Mouse (Mus musculus) adrenal gland, postnatal 10 days (tissue): ENCODE measurements at regions not wholly inside any gene's neighbourhood (a gene's known extent, or its start where the extent isn't known, plus 50 kb on each side); places are given as distances from the start of the nearest gene placed in this dataset.
A peak's percentile ranks its signal among the peaks of the same experiment; 100 is the strongest.

Source experiments
- DNase-seq: peaks from one replicate; pipeline ENCODE4 v3.0.0; 2021; ENCODE audit warnings: mixed read lengths

DNA sequence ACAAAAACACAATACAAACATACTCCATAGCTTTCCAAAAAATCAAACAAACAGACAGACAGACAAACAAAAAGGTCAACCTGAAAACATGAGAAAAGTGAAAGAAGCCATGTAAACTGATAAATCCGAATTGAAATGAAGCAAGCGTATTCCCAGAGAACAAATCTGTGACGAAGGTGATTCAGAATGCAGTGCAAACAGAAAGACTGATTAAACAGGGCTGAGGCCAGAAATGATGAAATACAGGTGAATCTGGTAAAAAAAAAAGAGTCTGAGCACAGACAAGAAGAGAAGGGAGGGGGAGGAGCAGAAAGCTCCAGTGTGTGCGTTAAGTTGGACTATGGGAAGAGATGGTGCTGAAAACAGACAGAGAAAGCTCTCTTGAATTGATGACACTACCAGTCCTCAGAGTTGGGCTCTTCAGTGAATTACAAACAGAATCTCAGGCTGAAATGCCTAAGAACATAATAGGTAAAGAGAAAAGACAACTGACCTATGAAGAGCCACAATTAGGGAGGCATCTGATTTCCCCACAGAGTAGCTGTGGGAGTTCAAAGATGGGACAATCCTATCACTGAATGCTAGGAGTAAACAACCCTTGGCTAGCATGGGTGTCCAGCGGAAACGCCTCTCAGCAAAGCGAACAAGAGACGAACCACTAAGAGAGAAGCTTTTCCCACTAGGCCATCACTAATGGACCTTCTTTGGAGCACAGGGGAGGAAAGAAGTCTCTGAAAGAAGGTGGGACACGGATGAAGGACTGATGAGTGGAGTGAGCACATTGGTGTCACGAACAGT is 140.3 kb upstream of the Runx1 start:
- no peak for DNase-seq

- peak; percentile 46 for DNase-seq
Observed at GRCm38 (mm10) chr16:92965651-92966050, 139.7 kb upstream of the Runx1 start.

GRCm38 (mm10) chr16:92963582-92963981 is 137.6 kb upstream of the Runx1 start:
- no peak for DNase-seq

DNA sequence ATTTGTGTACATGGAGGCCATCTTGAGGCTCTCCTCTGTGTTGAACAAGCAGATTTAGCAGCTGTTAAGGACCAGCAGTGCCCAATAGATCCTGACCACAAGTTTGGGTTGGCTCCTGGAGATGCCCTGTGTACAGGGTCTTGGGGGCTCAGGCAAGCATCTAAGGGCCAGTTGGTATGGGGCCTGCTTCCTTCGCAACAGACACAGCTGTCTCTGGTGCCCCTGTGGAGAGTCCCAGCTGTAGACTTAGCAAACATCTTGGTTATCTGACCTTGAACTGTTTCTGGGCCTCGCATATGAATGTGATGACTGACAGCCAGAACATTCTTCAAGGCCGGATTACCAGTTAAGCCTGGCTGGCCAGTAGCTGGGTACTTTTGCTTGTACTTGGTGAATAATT is 135.4 kb upstream of the Runx1 start:
- DNase-seq = no peak

DNA sequence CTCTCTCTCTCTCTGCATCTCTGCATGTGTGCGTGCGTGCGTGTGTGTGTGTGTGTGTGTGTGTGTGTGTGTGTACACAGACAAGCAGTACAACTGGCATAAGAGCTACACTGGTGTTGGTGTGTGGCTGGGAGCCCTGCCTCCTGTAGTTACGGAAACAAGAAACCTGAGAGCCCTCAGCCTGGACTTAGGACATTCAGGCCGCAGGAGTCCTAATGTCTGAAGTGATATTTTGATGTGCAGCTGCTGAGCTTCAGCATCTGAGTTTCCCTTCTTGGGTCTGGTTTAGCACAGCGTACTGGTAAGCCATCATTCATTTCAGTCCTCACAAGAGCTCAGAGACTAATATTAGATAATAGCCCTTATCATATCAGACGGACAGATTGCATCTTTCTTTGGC is 134.8 kb upstream of the Runx1 start:
- DNase-seq = no peak

DNA sequence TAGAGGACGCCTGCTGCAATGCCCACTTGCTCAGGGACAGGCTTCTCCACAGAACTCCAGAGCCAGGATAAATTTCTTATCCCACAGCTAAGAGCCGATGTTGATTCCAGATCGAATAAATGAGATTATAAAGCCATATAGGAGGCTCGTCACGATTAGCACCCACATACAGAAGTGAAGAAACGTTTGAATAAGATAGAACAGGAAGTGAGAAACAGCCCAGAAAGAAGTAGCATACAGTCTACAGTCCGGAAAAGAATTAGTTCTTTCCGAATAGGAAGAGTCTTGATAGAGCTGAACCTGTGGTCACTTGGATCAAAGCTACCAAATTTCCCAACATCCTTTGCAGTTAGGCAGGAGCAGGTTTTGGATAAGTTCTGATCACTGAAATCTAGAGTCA is 133.0 kb upstream of the Runx1 start:
- no peak for DNase-seq

DNA sequence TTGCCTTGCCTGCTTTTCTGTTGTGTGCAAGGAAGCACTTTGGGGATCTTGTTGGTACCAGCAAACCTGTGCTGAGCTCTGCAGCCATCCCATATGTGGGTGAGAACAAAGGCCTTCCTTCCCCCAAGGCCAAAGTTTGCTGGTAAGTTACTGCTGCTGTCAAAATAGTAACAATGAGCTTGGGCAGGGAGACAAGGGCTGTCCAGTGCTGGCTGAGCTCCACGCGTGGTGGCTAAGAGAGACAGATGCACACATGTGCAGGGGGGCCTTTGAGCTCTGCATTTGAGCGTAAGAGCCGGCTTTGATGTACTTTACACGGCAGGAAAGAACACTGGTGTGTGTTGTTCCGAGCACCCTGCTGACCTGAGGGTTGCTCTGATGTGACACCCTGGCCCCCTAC is 132.2 kb upstream of the Runx1 start:
- peak; percentile 47 for DNase-seq

- no peak for DNase-seq
Observed at GRCm38 (mm10) chr16:92955508-92955907, 129.6 kb upstream of the Runx1 start.

GRCm38 (mm10) chr16:92955087-92955486 is 129.1 kb upstream of the Runx1 start:
- DNase-seq = no peak

DNA sequence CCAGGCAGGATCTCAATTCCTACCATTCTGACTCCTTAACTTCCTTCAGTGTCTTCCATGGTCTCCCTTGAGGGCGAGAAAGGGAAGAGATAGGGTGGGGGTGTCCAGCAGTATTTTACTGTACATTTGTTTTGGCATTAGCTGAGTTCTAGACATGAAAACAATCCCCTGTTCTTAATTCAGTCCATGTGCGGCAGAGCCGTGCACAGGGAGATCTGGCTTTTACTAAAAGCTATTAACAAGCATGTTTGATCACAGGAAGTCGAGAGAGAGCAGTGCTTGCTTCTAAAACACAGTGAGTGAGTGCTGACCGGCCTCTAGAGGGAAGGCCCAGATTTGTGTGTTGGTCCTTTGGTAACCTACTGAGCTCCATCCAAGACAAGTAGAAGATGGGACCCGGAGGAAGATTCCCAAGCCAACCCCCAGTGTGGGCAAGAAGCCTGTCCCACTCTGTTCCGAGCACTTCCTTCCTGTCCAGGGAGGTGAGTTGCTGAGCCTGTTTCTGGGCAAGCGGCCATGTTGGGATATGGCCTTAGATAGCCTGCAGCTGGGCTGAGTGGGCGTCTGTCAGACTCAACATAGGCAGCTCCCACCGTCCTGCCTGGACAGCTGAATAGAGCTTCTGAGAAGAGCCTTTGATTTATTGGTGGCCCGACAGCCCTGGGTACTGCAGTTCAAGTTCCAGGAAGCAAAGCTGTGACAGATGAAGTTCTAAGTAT is 128.1 kb upstream of the Runx1 start:
- DNase-seq = peak; percentile 63

GRCm38 (mm10) chr16:92952336-92953097 is 126.6 kb upstream of the Runx1 start:
- no peak for DNase-seq

DNA sequence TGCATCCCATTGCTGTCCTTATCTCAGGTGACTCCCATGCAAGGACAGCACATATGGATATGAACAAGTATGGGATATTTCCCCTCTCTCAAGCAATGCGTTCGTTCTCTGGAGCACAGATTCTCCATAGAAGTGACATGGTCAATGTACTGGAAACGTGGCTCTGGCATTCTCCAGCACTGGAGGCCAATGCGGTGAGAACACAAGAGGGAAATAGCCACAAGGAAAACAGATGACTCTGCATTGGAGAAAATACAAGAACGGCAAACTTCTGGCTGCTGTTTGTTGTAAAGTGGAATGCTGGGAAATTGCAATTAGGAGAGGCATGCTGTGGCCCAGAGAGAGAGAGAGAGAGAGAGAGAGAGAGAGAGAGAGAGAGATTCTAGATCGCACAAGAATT is 125.6 kb upstream of the Runx1 start:
- DNase-seq = no peak

DNA sequence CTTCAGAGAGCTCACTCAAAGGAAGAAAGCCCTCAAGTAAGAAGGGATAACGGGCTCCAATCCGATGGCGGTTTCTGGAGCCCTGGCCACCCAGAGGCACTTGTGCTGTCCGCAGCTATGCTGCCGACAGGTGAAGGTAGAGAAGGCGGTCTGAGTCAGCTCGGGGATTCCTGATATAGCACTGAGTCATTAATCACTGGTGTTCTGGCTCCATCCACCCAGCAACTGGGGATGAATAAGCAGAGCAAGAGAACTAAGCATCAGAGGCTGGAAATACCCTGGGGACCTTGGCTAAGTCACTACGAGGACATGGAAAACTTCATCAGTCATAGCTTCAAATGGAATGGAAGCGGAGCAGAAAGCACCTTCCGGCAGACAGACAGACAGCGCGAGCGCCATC is 122.5 kb upstream of the Runx1 start:
- peak; percentile 39 for DNase-seq

- DNase-seq = no peak
Observed at GRCm38 (mm10) chr16:92946554-92946953, 120.6 kb upstream of the Runx1 start.

- DNase-seq = no peak
Observed at GRCm38 (mm10) chr16:92943901-92944300, 118.0 kb upstream of the Runx1 start.

DNA sequence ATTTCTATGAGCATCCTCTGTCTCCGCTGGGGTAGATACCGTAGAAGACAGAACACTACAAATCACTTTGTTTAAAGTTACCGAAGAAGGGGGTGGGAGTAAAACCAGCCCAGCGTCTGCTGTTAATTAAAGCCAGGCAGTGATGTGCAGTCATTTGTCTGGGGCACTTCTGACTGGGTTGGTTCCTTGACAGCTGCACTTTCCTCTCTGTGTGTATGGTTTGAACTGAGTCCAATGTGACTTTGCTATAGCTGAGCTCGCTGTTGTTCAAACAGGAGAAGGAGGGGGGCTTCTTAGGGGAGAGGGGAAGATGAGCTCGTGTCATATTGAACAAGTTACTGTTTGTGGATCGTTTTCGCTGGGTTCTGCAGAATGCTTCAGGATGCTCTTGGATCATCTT is 113.7 kb upstream of the Runx1 start:
- DNase-seq = no peak

- DNase-seq = no peak
Observed at GRCm38 (mm10) chr16:92935848-92936535, 110.0 kb upstream of the Runx1 start.

DNA sequence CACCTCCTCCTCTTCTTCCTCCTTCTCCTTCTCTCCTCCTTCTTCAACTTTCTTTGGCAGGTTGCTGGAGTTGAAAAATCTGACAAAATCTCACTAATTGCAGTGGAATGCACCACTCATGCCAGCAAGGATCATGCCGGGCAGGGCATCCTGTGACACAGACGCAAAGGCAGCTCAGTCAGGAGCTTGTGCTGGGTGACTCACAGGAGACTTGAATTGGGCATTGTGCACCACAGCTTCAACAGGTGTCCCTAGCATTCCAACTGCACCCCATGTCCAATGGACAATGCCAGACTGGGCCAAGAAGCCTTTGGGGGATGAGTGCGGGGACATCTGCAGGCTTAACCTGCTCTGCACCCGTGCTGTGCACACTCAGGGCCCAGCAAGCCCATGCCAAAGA is 104.2 kb upstream of the Runx1 start:
- no peak for DNase-seq

GRCm38 (mm10) chr16:92928201-92928600 is 102.3 kb upstream of the Runx1 start:
- DNase-seq = no peak

DNA sequence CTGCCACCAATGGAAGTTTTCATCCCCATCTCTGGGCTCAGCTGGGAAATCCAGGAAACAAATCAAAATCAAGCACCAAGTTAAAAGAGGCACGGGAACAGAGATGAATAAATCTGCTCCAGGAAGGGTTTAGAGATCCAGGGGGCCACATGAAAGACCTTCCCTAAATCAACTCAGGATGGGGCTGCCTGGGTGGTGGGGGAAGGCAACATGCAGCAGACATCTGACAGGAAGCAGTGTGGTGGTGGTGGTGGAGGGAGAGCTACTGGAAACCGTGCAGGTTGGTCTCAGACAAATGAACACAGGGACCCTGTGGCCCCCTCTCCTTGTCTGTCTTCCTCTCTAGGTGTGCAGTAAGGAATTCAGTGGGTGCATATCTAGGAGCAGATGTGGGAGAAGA is 101.7 kb upstream of the Runx1 start:
- no peak for DNase-seq

GRCm38 (mm10) chr16:92926853-92927252 is 100.9 kb upstream of the Runx1 start:
- no peak for DNase-seq

- no peak for DNase-seq
Observed at GRCm38 (mm10) chr16:92920947-92921346, 95.0 kb upstream of the Runx1 start.

DNA sequence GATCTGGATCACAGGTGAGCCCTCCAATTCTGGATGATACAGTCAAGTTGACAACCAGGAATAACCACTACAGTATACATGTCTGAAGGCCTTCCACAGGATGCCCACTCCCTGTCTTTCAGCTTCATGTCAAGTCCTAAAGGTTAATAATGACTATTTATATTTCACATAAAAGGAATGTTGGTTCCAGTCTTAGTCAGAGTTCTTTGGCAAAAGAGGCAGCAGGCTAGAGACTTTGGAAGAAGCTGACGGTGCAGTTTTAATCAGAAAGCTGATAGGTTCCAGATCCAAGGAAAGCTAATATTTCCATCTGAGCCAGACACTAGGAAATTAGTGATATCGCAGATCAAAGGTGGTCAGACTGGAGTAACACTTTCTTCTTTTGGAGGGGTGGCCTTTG is 91.4 kb upstream of the Runx1 start:
- DNase-seq = no peak
